ENCODE assay signal across 35 mouse cellular contexts in genomic region chr10:21764891-21765290, GRCm38 (mm10).
"Had no signal": no experiment of that assay in that cellular context is flagged by ENCODE, and none has a peak within 500 bp of the region (broad histone marks: within the 10 kb centered on the region; RNA-seq: fewer than 3 reads in every experiment).

No protein-coding gene starts in this region.

- H3K4me2 ChIP-seq: heart, embryonic 11.5 days; heart, embryonic 12.5 days; heart, embryonic 13.5 days; heart, embryonic 15.5 days; hindbrain, embryonic 12.5 days; hindbrain, embryonic 13.5 days; hindbrain, embryonic 14.5 days; hindbrain, embryonic 15.5 days; intestine, embryonic 15.5 days; kidney, embryonic 15.5 days had no signal

- H3K9me3 ChIP-seq: heart, embryonic 10.5 days; heart, embryonic 12.5 days; heart, embryonic 13.5 days; heart, embryonic 15.5 days; hindbrain, embryonic 10.5 days; hindbrain, embryonic 12.5 days; hindbrain, embryonic 13.5 days; hindbrain, embryonic 15.5 days; intestine, embryonic 15.5 days; kidney, embryonic 15.5 days had no signal

- ATAC-seq: hindbrain, embryonic 16.5 days; hindbrain, postnatal 0 days; inflammation-experienced regulatory T-cells, adult 6 months; intestine, embryonic 15.5 days; intestine, embryonic 16.5 days; intestine, postnatal 0 days had no signal

- DNase-seq: heart, postnatal 10 days; heart, postnatal 14 days; heart, postnatal 36 days; heart, postnatal 4 days; kidney, adult 11 months; kidney, adult 18-20 months; kidney, adult 2 months; kidney, adult 8-10 months; kidney, adult 9 months; kidney, postnatal 10 days; kidney, postnatal 14 days; kidney, postnatal 25 days; kidney, postnatal 36 days; kidney, postnatal 4 days; layer of hippocampus, adult 9-11 months; layer of hippocampus, postnatal 36 days had no signal

- H3K4me1 ChIP-seq: heart, embryonic 10.5 days; heart, embryonic 12.5 days; heart, embryonic 13.5 days; heart, embryonic 15.5 days; hindbrain, embryonic 10.5 days; hindbrain, embryonic 12.5 days; hindbrain, embryonic 15.5 days; intestine, embryonic 15.5 days; kidney, embryonic 15.5 days had no signal

- H3K4me3 ChIP-seq: heart, embryonic 10.5 days; heart, embryonic 12.5 days; heart, embryonic 13.5 days; heart, embryonic 15.5 days; hindbrain, embryonic 10.5 days; hindbrain, embryonic 12.5 days; hindbrain, embryonic 13.5 days; hindbrain, embryonic 15.5 days; intestine, embryonic 15.5 days; kidney, embryonic 15.5 days; layer of hippocampus, adult 2 months had no signal

- H3K27ac ChIP-seq: heart, embryonic 10.5 days; heart, embryonic 13.5 days; heart, embryonic 15.5 days; hindbrain, embryonic 10.5 days; hindbrain, embryonic 12.5 days; hindbrain, embryonic 13.5 days; hindbrain, embryonic 14.5 days; hindbrain, embryonic 15.5 days; hindbrain, postnatal 0 days; intestine, embryonic 15.5 days; kidney, embryonic 15.5 days; kidney, postnatal 0 days had no signal

- H3K27me3 ChIP-seq: heart, embryonic 12.5 days; heart, embryonic 13.5 days; heart, embryonic 15.5 days; hindbrain, embryonic 12.5 days; hindbrain, embryonic 13.5 days; hindbrain, embryonic 15.5 days; intestine, embryonic 15.5 days; kidney, embryonic 15.5 days had no signal

- H3K36me3 ChIP-seq: heart, embryonic 10.5 days; heart, embryonic 12.5 days; heart, embryonic 13.5 days; heart, embryonic 15.5 days; hindbrain, embryonic 10.5 days; hindbrain, embryonic 12.5 days; hindbrain, embryonic 13.5 days; hindbrain, embryonic 15.5 days; intestine, embryonic 15.5 days; kidney, embryonic 15.5 days had no signal

- H3K9ac ChIP-seq: heart, embryonic 12.5 days; heart, embryonic 13.5 days; heart, embryonic 15.5 days; hindbrain, embryonic 12.5 days; hindbrain, embryonic 13.5 days; hindbrain, embryonic 14.5 days; hindbrain, embryonic 15.5 days; intestine, embryonic 15.5 days; kidney, embryonic 15.5 days had no signal
